Mouse (Mus musculus): ENCODE measurements around the gene Serpina16. TPM values are rescaled to one million over a fixed set of nuclear protein-coding genes. Genes with fewer than 3 reads are reported as not detected.
"Not testable (repeated sequence)": the region's sequence is repeated elsewhere in the genome, so short reads cannot be mapped to it uniquely, and the experiment has no call there.

The Serpina16 gene
- not detected for total RNA-seq (2021)
- long read RNA-seq, experiment 1, result 0 reads
- long read RNA-seq, experiment 2, result 0 reads

DNA sequence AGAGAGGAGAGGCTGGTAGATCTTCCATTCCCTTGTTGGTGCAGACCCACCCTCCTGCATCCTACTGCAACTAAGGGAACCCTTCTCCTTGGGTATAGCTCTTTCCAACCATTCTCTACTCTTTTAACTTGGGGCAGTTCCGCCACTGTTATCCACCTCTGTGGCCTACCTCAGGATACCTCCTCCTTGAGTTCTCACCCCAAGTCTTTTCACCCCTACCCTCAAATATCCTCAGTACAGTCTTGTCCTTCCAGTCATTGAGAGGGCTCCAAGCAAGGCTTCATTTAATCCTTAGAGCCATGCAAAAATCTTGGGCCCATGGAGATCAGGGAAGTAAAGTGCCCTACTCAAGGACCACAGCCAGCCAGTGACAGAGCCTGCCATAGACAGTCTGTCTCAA is at the start of gene Serpina16:
Gene Serpina16 (minus strand): TSS at position 101 of the 400 bp plus-strand sequence.
- H3K4me3 ChIP-seq, result no peak within 1 kb of the TSS
- TF ChIP-seq CTCF (conservative IDR thresholded peaks at IDR 0.05), result no peak
- no peak within 1 kb of the TSS for H3K27ac ChIP-seq
- no peak for DNase-seq (ENCODE audit: low spot score in 2 of 2)

DNA sequence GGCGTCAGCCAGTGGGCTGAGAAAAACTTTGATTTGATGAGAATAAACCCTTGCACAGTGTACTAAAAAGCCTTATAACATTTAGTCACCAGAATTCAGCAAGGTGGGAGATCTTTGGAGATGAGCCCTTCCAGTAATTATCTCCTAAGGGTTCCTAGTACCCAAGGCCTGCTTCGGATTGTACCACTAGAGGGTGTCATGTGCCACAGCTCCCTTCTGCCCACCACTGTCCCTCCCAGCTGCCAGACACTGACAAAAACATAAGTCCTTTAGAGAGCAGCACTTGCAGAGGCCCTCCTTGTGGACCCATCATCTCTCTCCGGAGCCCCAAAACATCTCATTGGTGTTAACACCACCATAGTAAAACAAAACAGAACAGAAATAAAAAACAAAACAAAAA is 35.6 kb upstream of the Serpina16 start:
- TF ChIP-seq CTCF (conservative IDR thresholded peaks at IDR 0.05), result peak; percentile 61
- Histone ChIP-seq H3K27ac (no peak overlapping the region), H3K4me3 (no peak overlapping the region)
- no peak for DNase-seq (ENCODE audit: low spot score in 2 of 2)

DNA sequence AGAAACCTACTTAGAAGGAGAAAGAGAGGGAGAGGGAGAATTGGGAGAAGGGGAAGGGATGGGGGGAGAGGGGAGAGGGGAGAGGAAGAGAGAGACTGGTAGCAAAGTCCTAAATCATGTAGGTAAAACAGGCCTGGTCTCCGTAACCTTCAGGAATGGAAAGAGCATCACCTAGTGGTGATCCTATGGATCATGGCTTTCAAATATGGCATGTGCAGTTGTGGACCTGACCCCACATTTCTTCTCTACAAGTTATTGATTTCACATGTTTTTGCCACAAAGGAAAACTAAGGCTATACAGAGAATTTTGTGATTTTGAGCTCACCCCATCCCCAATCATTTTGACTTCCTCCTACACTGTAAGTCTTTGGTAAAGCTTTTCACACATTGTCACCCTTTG is 34.5 kb upstream of the Serpina16 start:
- peak; percentile 77 for TF ChIP-seq CTCF (conservative IDR thresholded peaks at IDR 0.05)
- Histone ChIP-seq H3K4me3 (no peak overlapping the region), H3K27ac (no peak overlapping the region)
- DNase-seq (ENCODE audit: low spot score in 2 of 2), result no peak

DNA sequence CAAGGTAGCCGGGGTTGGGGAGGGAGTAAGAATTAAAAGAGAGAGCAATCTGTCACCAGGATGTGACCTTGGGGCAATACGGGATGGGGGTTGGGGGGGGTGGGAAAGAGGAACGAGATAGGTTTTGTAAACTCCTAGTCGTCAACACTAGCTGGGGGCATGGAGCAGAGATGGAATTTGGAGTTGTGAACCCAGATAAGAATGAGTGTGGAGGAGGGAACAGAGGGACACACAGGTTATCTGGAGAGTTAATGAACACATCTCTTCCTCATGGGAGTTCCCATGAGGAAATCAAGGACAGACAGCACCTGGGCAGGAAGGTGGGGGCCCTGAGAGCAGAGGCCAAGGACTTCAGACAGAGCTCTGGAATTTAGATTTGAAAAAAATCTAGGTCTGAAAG is 30.2 kb upstream of the Serpina16 start:
- H3K4me3 ChIP-seq, result no peak overlapping the region
- H3K27ac ChIP-seq, result no peak overlapping the region
- TF ChIP-seq CTCF (conservative IDR thresholded peaks at IDR 0.05), result no peak
- no peak for DNase-seq (ENCODE audit: low spot score in 2 of 2)

DNA sequence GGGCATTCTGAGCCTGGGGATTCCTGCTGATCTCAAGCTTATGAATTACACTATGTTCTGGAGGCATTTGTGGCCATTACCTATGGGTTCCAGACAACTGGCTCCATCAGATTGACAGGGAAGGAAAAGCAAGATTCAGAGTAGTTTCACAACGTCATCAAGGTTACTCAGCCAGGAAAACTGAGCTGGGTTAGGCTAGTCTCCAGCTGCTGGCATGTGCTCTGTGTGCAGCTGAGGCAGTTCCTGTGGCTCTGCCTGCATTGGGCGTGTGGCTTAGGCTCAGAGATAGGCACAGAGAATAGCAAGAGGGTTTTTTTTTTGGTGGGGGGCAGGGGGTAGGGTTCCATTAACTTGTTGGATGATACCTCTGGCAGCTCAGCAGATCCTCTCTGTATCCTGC is 29.6 kb upstream of the Serpina16 start:
- Histone ChIP-seq H3K4me3 (no peak overlapping the region), H3K27ac (no peak overlapping the region)
- TF ChIP-seq CTCF (conservative IDR thresholded peaks at IDR 0.05), result no peak
- DNase-seq (ENCODE audit: low spot score in 2 of 2), result no peak

DNA sequence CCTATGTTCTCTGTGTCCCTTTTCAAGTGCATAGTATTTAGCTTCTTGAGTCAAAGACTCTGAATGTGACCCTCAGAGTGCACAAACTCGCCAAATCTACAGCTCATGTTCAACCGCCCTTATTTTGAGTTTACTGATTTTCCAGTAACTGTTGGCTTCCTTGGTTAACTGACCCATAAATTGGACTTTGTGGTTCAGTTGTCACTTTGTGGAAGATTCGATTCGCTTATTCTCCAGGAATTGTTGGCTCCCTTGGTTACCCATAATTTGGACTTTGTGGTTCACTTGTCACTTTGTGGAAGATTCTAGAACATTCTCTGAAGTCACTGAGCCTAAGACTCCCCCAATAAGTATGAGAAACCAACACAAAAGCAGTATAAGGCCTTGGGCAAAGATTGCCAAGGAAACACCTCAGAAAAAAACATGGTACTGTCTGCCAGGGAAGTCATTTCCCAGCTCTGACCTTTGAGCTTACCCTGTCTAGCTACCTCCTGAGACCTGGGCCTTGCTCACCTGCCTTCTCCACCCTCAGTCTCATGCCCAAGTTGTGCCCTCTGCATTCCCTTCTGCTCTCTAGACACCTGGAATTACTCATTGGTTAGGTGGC is 24.3 kb upstream of the Serpina16 start:
- TF ChIP-seq CTCF (conservative IDR thresholded peaks at IDR 0.05), result no peak

DNA sequence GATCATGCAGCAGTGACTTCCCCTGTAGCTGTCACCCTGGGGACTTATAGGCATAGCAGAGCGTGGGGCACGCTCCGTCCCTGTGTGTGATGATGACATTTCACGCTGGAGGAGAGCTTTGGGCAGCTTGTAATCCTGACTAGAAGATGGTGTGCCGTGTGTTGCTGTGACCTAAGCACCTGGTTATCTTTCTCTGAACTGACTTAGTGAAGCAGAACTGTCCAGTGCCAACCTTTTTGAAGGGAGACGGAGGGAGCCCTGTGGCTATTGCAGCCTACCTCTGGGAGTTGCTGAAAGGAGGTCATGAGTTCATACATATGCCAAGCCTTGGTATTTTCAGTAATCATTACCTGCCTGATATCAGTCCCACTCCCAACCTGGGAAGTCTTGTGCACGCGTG is 19.5 kb upstream of the Serpina16 start, which contains the start of gene Serpina1f:
Gene Serpina1f (minus strand): TSS at position 101 of the 400 bp plus-strand sequence.
- Histone ChIP-seq H3K27ac (no peak within 1 kb of the TSS), H3K4me3 (no peak within 1 kb of the TSS)
- TF ChIP-seq CTCF (conservative IDR thresholded peaks at IDR 0.05), result no peak
- no peak for DNase-seq (ENCODE audit: low spot score in 2 of 2)

More for the DNA sequence above, 24.3 kb upstream of the Serpina16 start:
- DNase-seq (ENCODE audit: low spot score in 2 of 2), result no peak
- H3K27ac ChIP-seq, result no peak overlapping the region
- H3K4me3 ChIP-seq, result no peak overlapping the region

DNA sequence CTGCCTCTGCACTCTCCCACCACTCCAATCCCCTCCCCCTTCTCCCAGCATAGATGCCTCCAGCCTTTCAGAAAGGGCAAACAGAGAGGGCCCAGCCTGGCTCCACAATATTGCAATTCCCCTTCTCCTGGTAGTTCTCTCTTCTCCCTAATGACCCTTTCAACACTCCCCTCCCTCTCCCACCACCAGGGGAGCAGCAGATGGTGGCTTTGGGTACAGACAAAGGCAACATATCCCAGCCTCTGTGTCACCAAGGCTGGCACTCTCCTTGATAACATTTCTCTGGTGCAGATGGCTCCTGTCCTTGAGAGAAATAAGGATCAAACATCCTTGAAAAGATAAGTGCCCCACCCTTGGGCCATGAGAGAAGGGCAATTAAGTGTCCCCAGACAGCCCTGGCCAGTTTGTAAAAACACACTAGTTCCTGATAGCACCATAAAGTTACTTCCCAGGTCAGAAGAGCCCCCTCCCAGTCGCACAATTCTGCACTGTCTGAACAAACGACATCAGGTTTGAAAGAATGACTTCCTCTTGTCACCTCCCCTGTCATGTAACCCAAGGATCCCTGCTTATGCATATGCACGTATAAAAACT is 12.4 kb upstream of the Serpina16 start:
- no peak; the same call in 1 of the 2 replicates for TF ChIP-seq CTCF (conservative IDR thresholded peaks at IDR 0.05)
- H3K27ac ChIP-seq, result no peak overlapping the region
- H3K4me3 ChIP-seq, result no peak overlapping the region
- DNase-seq (ENCODE audit: low spot score in 2 of 2), result no peak

DNA sequence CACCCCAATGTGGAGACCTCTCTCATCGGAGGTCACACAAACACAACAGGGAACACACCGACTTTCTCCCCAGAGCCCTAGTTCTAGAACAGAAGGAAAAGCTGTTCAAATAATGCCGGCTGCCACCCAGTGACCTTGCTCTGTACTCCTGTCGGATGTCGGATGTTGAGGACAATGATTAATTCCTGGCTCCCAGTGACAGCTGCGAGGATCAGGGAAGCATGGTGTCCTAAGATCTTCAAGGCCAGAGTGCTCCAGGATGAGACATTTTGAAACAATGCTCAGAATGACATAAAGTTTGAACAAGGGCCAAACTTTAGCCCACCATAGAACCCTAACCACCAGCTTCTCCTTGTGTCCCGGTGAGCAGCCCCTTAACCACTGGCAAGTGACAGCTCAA is 11.1 kb upstream of the Serpina16 start:
- DNase-seq (ENCODE audit: low spot score in 2 of 2), result no peak
- Histone ChIP-seq H3K27ac (no peak overlapping the region), H3K4me3 (no peak overlapping the region)
- no peak for TF ChIP-seq CTCF (conservative IDR thresholded peaks at IDR 0.05)

DNA sequence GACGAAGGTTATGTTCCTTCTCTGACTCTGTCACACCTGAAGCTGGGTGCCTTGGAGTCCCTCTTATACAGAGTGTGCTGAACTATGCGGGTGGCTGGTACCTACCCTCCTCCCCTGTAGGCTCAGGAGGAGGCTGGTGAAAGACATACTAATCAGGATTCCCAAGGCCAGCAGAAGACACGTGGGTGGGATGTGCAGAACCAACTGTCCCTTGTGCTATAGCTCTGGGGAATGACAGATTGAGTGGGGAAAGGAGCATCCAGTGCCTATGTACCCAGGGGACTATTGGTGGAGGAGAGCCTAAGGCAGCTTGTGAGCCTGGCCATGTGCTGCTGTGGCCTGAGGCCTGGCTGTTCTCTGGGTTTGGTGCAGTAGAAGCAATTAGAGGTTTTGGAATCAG is 10.1 kb upstream of the Serpina16 start:
- DNase-seq (ENCODE audit: low spot score in 2 of 2), result peak; percentile 56 to 61
- TF ChIP-seq CTCF (conservative IDR thresholded peaks at IDR 0.05), result no peak
- no peak overlapping the region for H3K27ac ChIP-seq
- H3K4me3 ChIP-seq, result no peak overlapping the region

DNA sequence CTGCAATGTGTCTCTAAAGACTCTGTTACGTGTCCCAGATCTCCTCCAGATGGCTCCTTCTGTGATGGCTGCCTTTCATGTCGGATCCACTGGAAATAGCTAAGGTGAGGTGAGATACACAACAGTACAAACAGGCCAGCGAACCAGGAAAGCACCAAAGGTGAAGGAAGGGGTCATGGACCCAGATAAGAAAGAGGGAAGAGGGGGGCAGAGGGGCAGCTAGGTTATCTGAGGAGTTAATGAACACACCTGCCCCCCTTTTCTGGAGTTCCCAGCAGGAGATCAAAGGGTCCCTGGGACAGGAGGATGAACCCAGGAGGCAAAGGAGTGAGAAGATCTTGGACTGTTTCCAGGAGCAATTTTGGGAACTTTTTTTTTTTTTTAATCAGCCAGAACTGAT is 9.4 kb upstream of the Serpina16 start:
- Histone ChIP-seq H3K4me3 (no peak overlapping the region), H3K27ac (no peak overlapping the region)
- no peak for DNase-seq (ENCODE audit: low spot score in 2 of 2)
- no peak for TF ChIP-seq CTCF (conservative IDR thresholded peaks at IDR 0.05)

DNA sequence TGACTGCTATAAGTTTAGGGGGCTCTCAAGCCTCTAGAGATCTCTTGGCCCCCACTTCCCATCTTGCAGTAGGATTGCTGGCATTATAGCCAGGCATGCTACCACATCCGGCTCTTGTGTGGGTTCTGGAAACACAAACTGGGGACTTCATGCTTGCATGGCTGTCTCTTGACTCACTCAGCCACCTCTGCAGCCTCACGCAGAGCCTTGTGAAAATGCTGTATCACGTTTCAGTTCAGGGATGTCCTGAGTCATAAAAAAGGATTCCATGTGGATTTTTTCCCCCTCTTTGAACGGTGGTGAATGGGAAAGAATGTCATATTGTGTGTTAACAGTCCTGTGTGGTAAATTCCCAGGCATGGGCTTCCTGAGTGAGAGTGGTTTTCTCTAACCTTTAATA is 7.8 kb upstream of the Serpina16 start:
- no peak for DNase-seq (ENCODE audit: low spot score in 2 of 2)
- Histone ChIP-seq H3K4me3 (no peak overlapping the region), H3K27ac (no peak overlapping the region)
- no peak for TF ChIP-seq CTCF (conservative IDR thresholded peaks at IDR 0.05)

DNA sequence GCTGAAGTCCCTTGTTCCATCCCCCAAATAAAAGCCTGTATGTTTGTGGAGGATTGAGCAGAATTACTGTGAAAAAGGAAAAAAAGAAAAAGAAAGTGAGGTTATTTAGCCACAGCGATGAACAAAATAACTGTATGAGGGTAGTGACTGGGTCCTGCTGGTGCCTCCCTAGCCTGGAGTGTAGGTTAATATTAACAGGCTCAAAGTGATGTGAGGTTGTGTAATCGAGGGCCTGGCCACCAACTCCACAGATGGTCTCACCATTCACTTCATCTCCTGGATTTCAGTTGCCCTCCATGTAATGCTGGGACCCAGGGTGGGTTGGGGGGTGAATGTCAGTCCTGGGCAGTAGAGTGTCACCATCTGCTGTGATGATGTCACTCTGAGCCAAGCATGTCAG is 5.8 kb upstream of the Serpina16 start:
- TF ChIP-seq CTCF (conservative IDR thresholded peaks at IDR 0.05), result no peak
- DNase-seq (ENCODE audit: low spot score in 2 of 2), result no peak
- Histone ChIP-seq H3K4me3 (no peak overlapping the region), H3K27ac (no peak overlapping the region)

DNA sequence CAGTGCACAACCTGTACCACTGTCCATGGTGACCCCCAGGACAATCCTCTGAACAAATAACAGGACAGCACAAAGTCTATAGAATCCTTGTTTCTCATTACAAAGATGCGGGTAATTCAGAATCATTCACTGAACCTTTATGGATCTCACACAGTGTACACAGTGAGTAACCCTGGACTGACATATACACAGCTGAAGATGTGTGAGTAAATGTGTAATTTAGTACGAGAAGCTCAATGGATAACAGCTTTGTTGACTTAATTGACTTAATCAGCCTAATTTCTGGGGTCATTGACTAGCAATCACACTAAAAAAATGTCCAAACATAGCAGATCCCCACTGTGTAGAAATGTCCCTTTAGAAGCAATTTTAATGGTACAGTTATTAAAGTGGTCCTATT is 5.2 kb upstream of the Serpina16 start:
- no peak for DNase-seq (ENCODE audit: low spot score in 2 of 2)
- H3K4me3 ChIP-seq, result no peak overlapping the region
- no peak for TF ChIP-seq CTCF (conservative IDR thresholded peaks at IDR 0.05)
- H3K27ac ChIP-seq, result no peak overlapping the region

DNA sequence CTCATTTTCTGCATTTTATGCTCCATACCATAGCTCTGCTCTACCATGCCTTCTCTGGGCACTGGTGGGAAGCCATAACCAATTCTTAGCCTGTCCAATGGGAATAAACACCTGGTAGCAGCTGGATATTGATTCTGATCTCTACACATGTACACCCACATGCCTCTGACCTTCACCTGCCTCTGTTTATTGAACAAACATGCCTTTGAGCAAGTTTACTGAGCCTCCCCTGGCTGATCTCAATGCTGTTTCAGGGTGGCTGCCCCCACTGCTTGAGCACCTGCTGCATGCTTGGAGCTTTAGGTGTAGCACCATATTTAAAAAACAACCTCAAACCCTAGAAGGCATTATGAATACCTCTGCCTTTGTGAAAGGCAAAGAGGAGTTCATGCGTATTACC is 3.9 kb upstream of the Serpina16 start:
- H3K4me3 ChIP-seq; DNase-seq (ENCODE audit: low spot score in 2 of 2); H3K27ac ChIP-seq: not testable (repeated sequence)
